Comparison of ENCODE assay signal across 33 mouse cellular contexts in the genomic region with DNA sequence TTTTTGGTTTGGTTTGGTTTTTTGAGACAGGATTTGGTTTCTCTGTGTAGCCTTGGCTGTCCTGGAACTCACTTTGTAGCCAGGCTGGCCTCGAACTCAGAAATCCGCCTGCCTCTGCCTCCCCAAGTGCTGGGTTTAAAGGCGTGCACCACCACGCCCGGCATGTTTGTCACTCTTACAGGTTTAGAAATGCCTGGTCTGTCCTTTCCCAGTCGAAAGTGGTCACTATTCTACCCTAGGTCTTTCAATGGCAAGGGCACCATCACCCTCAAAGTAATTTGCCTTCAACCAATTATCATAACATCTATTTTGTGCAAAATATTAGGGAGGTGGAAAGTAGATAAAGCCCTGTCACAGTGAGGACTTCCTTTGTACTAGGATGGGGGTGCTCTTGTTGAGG. TPM values are rescaled to one million over a fixed set of nuclear protein-coding genes. Genes with fewer than 3 reads are reported as not detected.
"Had no signal": no experiment of that assay in that cellular context is flagged by ENCODE, and none has a peak within 500 bp of the region (broad histone marks: within the 10 kb centered on the region; RNA-seq: fewer than 3 reads in every experiment).

No protein-coding gene starts in this region.

- H3K27me3 ChIP-seq: embryonic facial prominence, embryonic 12.5 days; embryonic facial prominence, embryonic 13.5 days; embryonic facial prominence, embryonic 15.5 days; forebrain, embryonic 12.5 days; forebrain, embryonic 13.5 days; forebrain, embryonic 15.5 days had no signal

- H3K4me3 ChIP-seq: embryonic facial prominence, embryonic 10.5 days; embryonic facial prominence, embryonic 12.5 days; embryonic facial prominence, embryonic 13.5 days; embryonic facial prominence, embryonic 15.5 days; erythroblast, embryonic 14.5 days; forebrain, embryonic 10.5 days; forebrain, embryonic 12.5 days; forebrain, embryonic 13.5 days; forebrain, embryonic 15.5 days; gastrocnemius, adult 2 months; heart, adult 2 months had no signal

- H3K9me3 ChIP-seq: embryonic facial prominence, embryonic 10.5 days; embryonic facial prominence, embryonic 12.5 days; embryonic facial prominence, embryonic 13.5 days; embryonic facial prominence, embryonic 15.5 days; forebrain, embryonic 10.5 days; forebrain, embryonic 12.5 days; forebrain, embryonic 13.5 days; forebrain, embryonic 15.5 days had no signal

- ATAC-seq: forebrain, embryonic 13.5 days; forebrain, embryonic 14.5 days; forebrain, embryonic 15.5 days; forebrain, embryonic 16.5 days; forebrain, postnatal 0 days had no signal

- DNase-seq: cerebellum, adult 8-10 months; cerebellum, adult 9-10 months; cerebellum, adult 9-11 months; cerebellum, postnatal 10 days; cerebellum, postnatal 14 days; cerebellum, postnatal 25 days; cerebellum, postnatal 36 days; embryo, embryonic 11 days; forebrain, postnatal 0 days; gastrocnemius, adult 2 months; gastrocnemius, postnatal 10 days; gastrocnemius, postnatal 14 days; gastrocnemius, postnatal 25 days; gastrocnemius, postnatal 36 days; heart, adult 2 months had no signal

- H3K9ac ChIP-seq: embryonic facial prominence, embryonic 12.5 days; embryonic facial prominence, embryonic 13.5 days; embryonic facial prominence, embryonic 15.5 days; forebrain, embryonic 12.5 days; forebrain, embryonic 13.5 days; forebrain, embryonic 15.5 days; forebrain, postnatal 0 days had no signal

- H3K27ac ChIP-seq: embryonic facial prominence, embryonic 10.5 days; embryonic facial prominence, embryonic 12.5 days; embryonic facial prominence, embryonic 13.5 days; embryonic facial prominence, embryonic 15.5 days; forebrain, embryonic 10.5 days; forebrain, embryonic 12.5 days; forebrain, embryonic 13.5 days; forebrain, embryonic 15.5 days; gastrocnemius, adult 2 months; heart, adult 2 months had no signal

- H3K4me2 ChIP-seq: embryonic facial prominence, embryonic 12.5 days; embryonic facial prominence, embryonic 13.5 days; embryonic facial prominence, embryonic 15.5 days; forebrain, embryonic 12.5 days; forebrain, embryonic 13.5 days; forebrain, embryonic 15.5 days had no signal

RNA-seq across cellular contexts. Expression of gene Cfap99, which starts 51.8 kb away (rescaled TPM):
- total RNA-seq: common myeloid progenitor, adult 5-6 weeks; gastrocnemius, adult 18-20 months; gastrocnemius, adult 2 months; gastrocnemius, adult 8-10 months; gastrocnemius, postnatal 25 days; gastrocnemius, postnatal 36 days; granulocyte monocyte progenitor cell, adult 5-6 weeks; heart, adult 2 months; heart, adult 8-10 months had no signal
- polyA plus RNA-seq: embryonic facial prominence, embryonic 10.5 days; embryonic facial prominence, embryonic 11.5 days; embryonic facial prominence, embryonic 12.5 days; embryonic facial prominence, embryonic 13.5 days; erythroblast, embryonic 14.5 days; forebrain, embryonic 10.5 days; forebrain, embryonic 11.5 days; forebrain, embryonic 12.5 days; forebrain, embryonic 13.5 days; forebrain, embryonic 15.5 days; forebrain, embryonic 16.5 days; heart, adult 2 months had no signal

RNA-seq across cellular contexts. Expression of gene Zfyve28, which starts 52.0 kb away (rescaled TPM):
- total RNA-seq: common myeloid progenitor, adult 5-6 weeks; granulocyte monocyte progenitor cell, adult 5-6 weeks had no signal
- polyA plus RNA-seq: erythroblast, embryonic 14.5 days had no signal
